Mouse (Mus musculus) CH12.LX (cell line): Measurements from ENCODE around the gene Pla2g4f.

ENCODE experiments used
- CTCF ChIP-seq, 2 experiments: IDR thresholded peaks in 1 of 2; conservative IDR thresholded peaks in 1 of 2; 2 replicates each; pipeline ENCODE4 v1.5.1; 2011 to 2012; ENCODE audit warnings: low read depth in 2 of 2, low read length in 2 of 2, improper control_type of control experiment in 1 of 2, inconsistent platforms in 1 of 2, mild to moderate bottlenecking in 1 of 2, moderate library complexity in 1 of 2
- E2F4 ChIP-seq: IDR thresholded peaks from 2 replicates; pipeline ENCODE4 v1.6.1; 2011; ENCODE audit warnings: low read depth, low read length, improper control_type of control experiment; ENCODE audit not compliant: insufficient replicate concordance
- JUN ChIP-seq: IDR thresholded peaks from 2 replicates; pipeline ENCODE4 v1.6.1; 2011; ENCODE audit warnings: low read depth, mild to moderate bottlenecking, low read length, improper control_type of control experiment, moderate library complexity; ENCODE audit not compliant: insufficient read depth
- NELFE ChIP-seq: IDR thresholded peaks from 2 replicates; pipeline ENCODE4 v1.6.1; 2011; ENCODE audit warnings: low read depth, low read length, improper control_type of control experiment
- POLR2A ChIP-seq: IDR thresholded peaks from 2 replicates; pipeline ENCODE4 v1.6.1; 2011; ENCODE audit warnings: low read depth, mild to moderate bottlenecking, improper control_type of control experiment, low read length
- RCOR1 ChIP-seq: conservative IDR thresholded peaks from 2 replicates; pipeline ENCODE4 v1.6.1; 2012; ENCODE audit warnings: low read depth, mild to moderate bottlenecking, inconsistent platforms, low read length, improper control_type of control experiment
- ZC3H11A ChIP-seq: IDR thresholded peaks from 2 replicates; pipeline ENCODE4 v1.6.1; 2012; ENCODE audit warnings: low read depth, mild to moderate bottlenecking, inconsistent platforms, low read length, improper control_type of control experiment
- ZNF384 ChIP-seq: IDR thresholded peaks from 2 replicates; pipeline ENCODE4 v1.6.1; 2012; ENCODE audit warnings: low read depth, low read length, improper control_type of control experiment, inconsistent platforms

GRCm38 (mm10) chr2:120288401-120288800 lies 25.6 kb downstream of the Pla2g4f start:
- TF ChIP-seq RCOR1 = no peak
- TF ChIP-seq ZC3H11A = no peak
- no peak for TF ChIP-seq E2F4
- no peak for TF ChIP-seq JUN
- TF ChIP-seq ZNF384 = no peak
- no peak for TF ChIP-seq CTCF (conservative IDR thresholded peaks at IDR 0.05 in 1 of 2, IDR thresholded peaks at IDR 0.05 in 1 of 2; ENCODE audit: low read depth in 2 of 2, low read length in 2 of 2)
- no peak for TF ChIP-seq POLR2A
- TF ChIP-seq NELFE = no peak
